Mouse (Mus musculus): ENCODE results near the gene Setd4. TPM values are rescaled to one million over a fixed set of nuclear protein-coding genes. Genes with fewer than 3 reads are reported as not detected.

The Setd4 gene
- 1 to 10 TPM; 5.0 to 8.6 TPM for total RNA-seq (2023)

DNA sequence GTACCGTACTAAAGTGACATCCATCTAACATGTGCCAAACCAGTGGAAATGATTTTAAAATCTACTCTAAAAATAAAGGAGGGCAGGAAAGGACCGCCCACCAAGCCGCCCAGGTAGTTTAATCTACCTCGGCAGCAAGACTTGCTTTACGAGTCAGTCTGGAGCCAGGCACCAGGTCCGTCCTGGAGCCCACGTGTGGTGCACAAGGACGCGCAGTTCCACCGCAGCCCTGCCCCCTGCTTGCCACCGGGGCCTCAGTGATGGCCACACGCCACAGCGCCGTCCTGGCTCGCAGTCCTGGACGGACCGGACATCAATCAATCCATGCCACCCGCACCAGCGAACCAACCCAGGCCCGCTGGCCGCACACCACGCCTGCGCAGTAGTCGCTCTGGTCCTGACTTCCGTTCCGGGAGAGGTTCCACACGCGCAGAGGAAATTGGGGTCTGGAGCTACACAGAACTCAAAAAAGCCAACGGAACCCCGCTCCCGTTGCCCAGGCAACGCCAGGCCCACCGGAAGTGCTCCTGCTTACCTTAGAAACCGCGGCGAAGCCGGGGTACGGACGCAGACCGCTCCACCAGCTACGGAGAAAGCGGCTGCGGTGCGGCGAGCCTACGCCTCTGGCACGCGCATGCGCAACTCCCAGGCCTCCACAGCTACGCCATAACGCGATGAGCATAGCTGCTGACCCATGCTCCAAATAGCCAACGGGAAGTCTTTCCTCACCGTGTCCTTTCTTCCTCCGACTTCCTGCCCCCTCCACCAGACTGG is at the start of gene Setd4:
Setd4 (minus strand) TSS at position 625 of the 774 bp plus-strand sequence.

DNA sequence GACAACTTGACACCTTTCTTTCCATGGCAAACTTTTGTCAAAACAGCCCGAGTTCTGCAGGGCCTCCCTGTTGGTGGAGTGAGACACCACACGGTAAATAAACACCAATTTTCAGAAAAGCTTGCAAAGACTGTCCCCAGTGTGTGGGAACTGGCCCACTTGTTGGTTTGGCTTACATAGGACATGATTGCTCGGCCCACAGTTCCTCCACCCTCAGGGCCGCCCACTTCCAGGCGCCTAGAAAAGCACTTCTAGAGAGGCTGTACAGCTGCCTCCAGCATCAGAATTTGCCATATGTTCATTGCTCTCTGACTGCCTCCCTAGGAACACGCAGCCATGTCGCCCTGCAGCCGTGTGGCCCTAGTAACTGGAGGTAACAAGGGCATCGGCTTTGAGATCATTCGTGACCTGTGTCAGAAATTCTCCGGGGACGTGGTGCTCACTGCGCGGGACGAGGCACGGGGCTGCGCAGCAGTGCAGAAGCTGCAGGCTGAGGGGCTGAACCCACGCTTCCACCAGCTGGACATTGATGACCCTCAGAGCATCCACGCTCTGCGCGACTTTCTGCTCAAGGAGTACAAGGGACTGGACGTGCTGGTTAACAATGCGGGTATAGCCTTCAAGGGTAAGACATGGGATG is 24.0 kb upstream of the Setd4 start, which contains the start of gene Gm5678:
Gm5678 (plus strand) TSS at position 337 of the 640 bp plus-strand sequence.

DNA sequence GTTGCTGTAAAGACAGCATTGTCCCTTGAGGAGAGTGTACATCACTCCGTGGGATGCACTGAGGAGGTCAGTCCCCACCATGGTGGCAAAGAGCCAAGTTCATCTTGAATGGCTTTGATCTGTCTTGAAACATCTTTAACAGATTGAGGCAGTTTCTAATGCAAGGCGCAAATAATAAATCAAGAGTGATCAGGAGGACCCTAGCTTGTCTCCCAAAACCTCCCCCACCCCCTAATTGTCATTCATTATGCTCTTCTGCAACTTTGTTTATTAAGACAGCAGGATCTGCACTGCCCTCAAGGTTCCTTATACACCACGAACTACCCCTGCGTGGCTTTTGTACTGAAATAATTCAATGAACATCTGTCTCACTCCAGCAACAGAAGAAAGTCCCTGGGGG is 1.7 kb upstream of the Setd4 start, which contains the start of gene Cbr1:
Cbr1 (plus strand) TSS at position 301 of the 400 bp plus-strand sequence.

Other genes with a start within 250 kb of the Setd4 start
- gene Cbr1, start 1.8 kb upstream of the Setd4 start, total RNA-seq (2023): 10 to 100 TPM; 17.4 to 21.7 TPM
- 1 to 10 TPM in 1 of 2 experiments, not detected in 1; 2.3 TPM for gene Gm5678, start 24.0 kb upstream of the Setd4 start, total RNA-seq (2023)
- 10 to 100 TPM; 11.6 to 12.0 TPM for gene Cbr3, start 79.2 kb upstream of the Setd4 start, total RNA-seq (2023)
- gene Dop1b, start 107.8 kb upstream of the Setd4 start, total RNA-seq (2023): 10 to 100 TPM; 56.0 to 63.8 TPM
- gene Morc3, start 228.1 kb upstream of the Setd4 start, total RNA-seq (2023): 100 to 1,000 TPM; 114 to 148 TPM